Mouse (Mus musculus) adrenal gland, adult (tissue): ENCODE measurements at regions not wholly inside any gene's neighbourhood (a gene's known extent, or its start where the extent isn't known, plus 50 kb on each side); places are given as distances from the start of the nearest gene placed in this dataset.
A peak's percentile ranks its signal among the peaks of the same experiment; 100 is the strongest.

Experiments used
- DNase-seq, 2 experiments: peaks; one replicate each; pipeline ENCODE4 v3.0.0; 2022 to 2023; ENCODE audit warnings: low spot score in 1 of 2; ENCODE audit not compliant: inconsistent age in 2 of 2

DNA sequence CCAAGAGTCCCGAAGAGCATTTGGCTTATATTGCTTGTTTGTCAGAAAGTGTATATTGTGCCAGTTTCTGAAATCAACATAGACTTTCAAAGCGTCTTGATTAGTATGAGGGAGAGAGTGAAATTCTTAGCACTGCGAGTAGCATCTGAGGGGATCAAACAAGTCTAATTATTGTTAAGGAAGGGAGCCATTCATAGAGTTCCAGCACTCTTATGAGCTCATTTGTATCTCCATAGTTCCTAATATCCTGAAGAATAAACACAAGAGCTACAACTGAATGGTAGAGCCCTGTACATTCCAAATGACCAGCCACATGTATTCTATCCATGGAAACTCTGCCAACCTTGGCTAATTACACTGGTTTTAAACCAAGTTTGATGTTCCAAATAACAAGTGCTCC lies 90.2 kb upstream of the Cntn6 start:
- DNase-seq: no peak

DNA sequence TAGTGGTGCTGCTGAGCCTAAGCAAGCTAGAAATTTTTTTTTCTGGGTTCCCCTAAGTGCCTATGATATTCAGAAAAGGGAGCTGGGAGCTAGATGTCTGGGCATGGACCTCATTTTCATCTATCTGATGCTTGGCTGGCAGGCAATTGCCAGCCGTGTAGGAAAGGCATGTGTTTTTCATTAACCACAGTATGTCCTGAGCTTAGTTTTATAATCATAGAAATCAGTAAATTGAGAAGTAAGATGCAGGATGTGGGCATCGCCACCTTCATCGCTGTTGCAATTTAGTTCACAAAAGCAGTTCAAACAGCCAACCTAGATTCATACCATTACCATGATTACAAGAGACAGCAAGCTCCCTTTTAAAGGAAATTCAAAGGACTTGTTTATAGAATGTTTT lies 88.6 kb upstream of the Cntn6 start:
- DNase-seq: no peak

DNA sequence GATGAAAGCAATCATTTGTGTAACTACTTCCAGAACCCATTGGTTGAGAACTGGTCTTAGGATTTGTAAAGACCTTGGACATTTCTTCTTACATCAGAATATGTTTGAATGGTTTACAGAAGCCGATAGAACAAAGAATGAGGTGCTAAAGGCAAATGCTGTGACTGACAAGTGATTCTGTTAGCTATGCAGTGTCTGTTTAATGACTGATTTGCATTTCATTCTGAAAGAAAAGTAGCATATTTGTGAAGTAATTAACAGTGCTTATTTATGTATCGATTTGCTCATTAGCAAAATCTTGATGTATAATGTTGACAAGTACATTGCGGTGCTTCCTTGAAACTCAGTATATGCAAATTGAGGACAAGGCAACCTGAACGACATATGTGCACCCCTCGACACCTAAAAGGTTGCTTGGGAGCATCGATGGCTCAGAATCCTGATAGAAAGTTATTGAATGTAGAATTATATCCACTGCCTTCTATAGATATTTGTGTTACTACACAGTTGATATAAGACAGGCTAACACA lies 71.8 kb upstream of the Cntn6 start:
- DNase-seq: no peak

GRCm38 (mm10) chr6:104437991-104438390 lies 54.6 kb upstream of the Cntn6 start:
- DNase-seq: peak in 1 of 2 experiments; percentile 24
